Mouse (Mus musculus) testis, adult 2 months (tissue): Measurements from ENCODE around the gene Psenen. TPM values are rescaled to one million over a fixed set of nuclear protein-coding genes. Genes with fewer than 3 reads are reported as not detected.
A peak's percentile ranks its signal among the peaks of the same experiment; 100 is the strongest.

Experiments used
- H3K27ac ChIP-seq: fragments of 200-500 bp; 2 replicates; pipeline ENCODE4 v1.5.1; 2012; ENCODE audit warnings: low read depth, low read length; ENCODE audit not compliant: control insufficient read depth, insufficient read depth
- H3K27me3 ChIP-seq: fragments of 200-500 bp; 2 replicates; pipeline ENCODE4 v1.6.1; 2012; ENCODE audit warnings: mild to moderate bottlenecking, low read length, moderate library complexity; ENCODE audit not compliant: control insufficient read depth, insufficient read depth
- H3K36me3 ChIP-seq: fragments of 200-500 bp; 2 replicates; pipeline ENCODE4 v1.6.1; 2012; ENCODE audit warnings: mild to moderate bottlenecking, low read length; ENCODE audit not compliant: control insufficient read depth, insufficient read depth
- H3K4me1 ChIP-seq: fragments of 200-500 bp; 2 replicates; pipeline ENCODE4 v1.6.1; 2012; ENCODE audit warnings: low read length; ENCODE audit not compliant: control insufficient read depth, insufficient read depth
- H3K4me3 ChIP-seq: fragments of 200-500 bp; 2 replicates; pipeline ENCODE4 v1.5.1; 2012; ENCODE audit warnings: low read depth, mild to moderate bottlenecking, low read length, moderate library complexity, mixed read lengths; ENCODE audit not compliant: control insufficient read depth
- CTCF ChIP-seq: fragments of 200-500 bp; IDR thresholded peaks from 2 replicates; pipeline ENCODE4 v1.5.1; 2012; ENCODE audit warnings: low read depth, mild to moderate bottlenecking, inconsistent platforms, low read length, moderate library complexity; ENCODE audit not compliant: control insufficient read depth, insufficient read depth, insufficient replicate concordance
- POLR2A ChIP-seq: fragments of 200-500 bp; IDR thresholded peaks from 2 replicates; pipeline ENCODE4 v1.6.1; 2012; ENCODE audit warnings: low read depth, mild to moderate bottlenecking, inconsistent platforms, low read length, moderate library complexity; ENCODE audit not compliant: control insufficient read depth
- polyA plus RNA-seq: library from polyadenylated mRNA; depleted of rRNA; stranded (reverse); fragments of >200 nt; gene quantifications from 2 replicates; pipeline ENCODE4 v1.2.3, GENCODE M21; 2012

The Psenen gene
- polyA plus RNA-seq, 1 experiment, result 167 TPM

GRCm38 (mm10) chr7:30550603-30551002 is 12.8 kb downstream of the Psenen start:
- H3K27me3 ChIP-seq, result no peaks in the 10 kb centered on the region
- peak overlapping the region; percentile 31; the same call in 1 of the 2 replicates for H3K4me3 ChIP-seq
- H3K27ac ChIP-seq, result no peak overlapping the region
- TF ChIP-seq CTCF, result no peak
- TF ChIP-seq POLR2A, result no peak
- no peaks in the 10 kb centered on the region for H3K36me3 ChIP-seq
- peaks cover 20% of the 10 kb centered on the region for H3K4me1 ChIP-seq

GRCm38 (mm10) chr7:30549880-30550279 is 13.5 kb downstream of the Psenen start:
- Histone ChIP-seq H3K27ac (no peak overlapping the region), H3K4me3 (no peak overlapping the region), H3K4me1 (peaks cover 18% of the 10 kb centered on the region), H3K36me3 (no peaks in the 10 kb centered on the region), H3K27me3 (no peaks in the 10 kb centered on the region)
- TF ChIP-seq POLR2A, result no peak
- TF ChIP-seq CTCF, result no peak

GRCm38 (mm10) chr7:30544327-30544726 is 19.1 kb downstream of the Psenen start:
- peaks cover 3% of the 10 kb centered on the region; the same call in 1 of the 2 replicates for H3K4me1 ChIP-seq
- no peaks in the 10 kb centered on the region for H3K36me3 ChIP-seq
- no peak overlapping the region for H3K4me3 ChIP-seq
- no peaks in the 10 kb centered on the region for H3K27me3 ChIP-seq
- H3K27ac ChIP-seq, result no peak overlapping the region
- no peak for TF ChIP-seq CTCF
- no peak for TF ChIP-seq POLR2A

- Histone ChIP-seq H3K36me3 (no peaks in the 10 kb centered on the region), H3K4me1 (peaks cover 3% of the 10 kb centered on the region)
- TF ChIP-seq CTCF (no peak), POLR2A (no peak)
Observed at GRCm38 (mm10) chr7:30540572-30540971, 22.9 kb downstream of the Psenen start.

GRCm38 (mm10) chr7:30534633-30535577 is 28.5 kb downstream of the Psenen start, which contains the start of gene Arhgap33:
TSS of gene Arhgap33 (minus strand) at chr7:30535060.
- Histone ChIP-seq H3K36me3 (peaks cover 3% of the 10 kb centered on the region), H3K27me3 (no peaks in the 10 kb centered on the region), H3K4me1 (peaks cover 17% of the 10 kb centered on the region), H3K4me3 (peak within 1 kb of the TSS; percentile 95), H3K27ac (peak within 1 kb of the TSS; percentile 91)
- TF ChIP-seq POLR2A, result 0 out of 2 replicates have a peak, but pooled peaks have one; percentile 35
- no peak for TF ChIP-seq CTCF

More at GRCm38 (mm10) chr7:30540572-30540971, 22.9 kb downstream of the Psenen start:
- no peak overlapping the region for H3K4me3 ChIP-seq
- no peaks in the 10 kb centered on the region for H3K27me3 ChIP-seq
- no peak overlapping the region for H3K27ac ChIP-seq

GRCm38 (mm10) chr7:30533941-30534632 is 29.3 kb downstream of the Psenen start:
- Histone ChIP-seq H3K27me3 (no peaks in the 10 kb centered on the region), H3K4me3 (peak overlapping the region; percentile 86), H3K4me1 (peaks cover 17% of the 10 kb centered on the region), H3K36me3 (peaks cover 4% of the 10 kb centered on the region), H3K27ac (peak overlapping the region; percentile 76)
- TF ChIP-seq CTCF, result no peak
- no peak for TF ChIP-seq POLR2A

GRCm38 (mm10) chr7:30532931-30533330 is 30.5 kb downstream of the Psenen start:
- H3K27me3 ChIP-seq, result no peaks in the 10 kb centered on the region
- H3K4me3 ChIP-seq, result no peak overlapping the region
- peaks cover 8% of the 10 kb centered on the region for H3K36me3 ChIP-seq
- TF ChIP-seq POLR2A (no peak), CTCF (no peak)
- peaks cover 20% of the 10 kb centered on the region for H3K4me1 ChIP-seq
- H3K27ac ChIP-seq, result peak overlapping the region; percentile 19; the same call in 1 of the 2 replicates
